Mouse (Mus musculus) heart, embryonic 11.5 days (tissue): ENCODE results near the gene Dnajc13. TPM values are rescaled to one million over a fixed set of nuclear protein-coding genes. Genes with fewer than 3 reads are reported as not detected.

ENCODE experiments used
- ATAC-seq: fragments of 200-750 bp; cut with Nextera tagmentation; replicated peaks from 2 replicates; pipeline ENCODE4 v1.8.0; 2017; ENCODE audit warnings: moderate library complexity; ENCODE audit not compliant: insufficient number of reproducible peaks, low FRiP score, low TSS enrichment
- H3K27ac ChIP-seq: fragments of 300-500 bp; sonication (generic); 2 replicates; pipeline ENCODE4 v1.5.1; 2014; ENCODE audit warnings: mild to moderate bottlenecking, low read depth, low read length
- H3K27me3 ChIP-seq: fragments of 300-500 bp; sonication (generic); 2 replicates; pipeline ENCODE4 v1.6.1; 2014; ENCODE audit warnings: mild to moderate bottlenecking, low read length, mixed read lengths; ENCODE audit not compliant: control insufficient read depth, insufficient read depth
- H3K36me3 ChIP-seq: fragments of 300-500 bp; sonication (generic); 2 replicates; pipeline ENCODE4 v1.6.1; 2014; ENCODE audit warnings: mild to moderate bottlenecking, low read length, moderate library complexity, mixed read lengths; ENCODE audit not compliant: control insufficient read depth, insufficient read depth
- H3K4me1 ChIP-seq: fragments of 300-500 bp; sonication (generic); 2 replicates; pipeline ENCODE4 v1.6.1; 2014; ENCODE audit warnings: low read length; ENCODE audit not compliant: control insufficient read depth, insufficient read depth
- H3K4me2 ChIP-seq: fragments of 300-500 bp; sonication (generic); 2 replicates; pipeline ENCODE4 v1.6.1; 2014; ENCODE audit warnings: mild to moderate bottlenecking, moderate library complexity
- H3K4me3 ChIP-seq: fragments of 300-500 bp; sonication (generic); 2 replicates; pipeline ENCODE4 v1.5.1; 2014; ENCODE audit warnings: low read depth, low read length
- H3K9ac ChIP-seq: fragments of 300-500 bp; sonication (generic); 2 replicates; pipeline ENCODE4 v1.6.1; 2014; ENCODE audit warnings: mild to moderate bottlenecking, low read depth, low read length, moderate library complexity
- H3K9me3 ChIP-seq: fragments of 300-500 bp; sonication (generic); replicated peaks from 2 replicates; pipeline ENCODE4 v1.6.1; 2016; ENCODE audit warnings: low read length; ENCODE audit not compliant: control insufficient read depth
- WGBS: fragments of 180-500 bp; shearing (Covaris S2); extraction: QIAGEN DNeasy Blood & Tissue Kit; methylation state at CpG from one replicate; pipeline ENCODE4 v1.1.7; 2014; ENCODE audit not compliant: insufficient replicate concordance; 5-methylcytosine and 5-hydroxymethylcytosine counted together
- polyA plus RNA-seq: library from polyadenylated mRNA; unstranded; fragments of >200 nt; fragmentation: Nextera tagmentation; extraction: Ambion mirVana; gene quantifications from 2 replicates; pipeline ENCODE4 v1.2.1, GENCODE M21; 2014

The Dnajc13 gene
- 24.2 and 31.9 TPM in 2 replicates for polyA plus RNA-seq

DNA sequence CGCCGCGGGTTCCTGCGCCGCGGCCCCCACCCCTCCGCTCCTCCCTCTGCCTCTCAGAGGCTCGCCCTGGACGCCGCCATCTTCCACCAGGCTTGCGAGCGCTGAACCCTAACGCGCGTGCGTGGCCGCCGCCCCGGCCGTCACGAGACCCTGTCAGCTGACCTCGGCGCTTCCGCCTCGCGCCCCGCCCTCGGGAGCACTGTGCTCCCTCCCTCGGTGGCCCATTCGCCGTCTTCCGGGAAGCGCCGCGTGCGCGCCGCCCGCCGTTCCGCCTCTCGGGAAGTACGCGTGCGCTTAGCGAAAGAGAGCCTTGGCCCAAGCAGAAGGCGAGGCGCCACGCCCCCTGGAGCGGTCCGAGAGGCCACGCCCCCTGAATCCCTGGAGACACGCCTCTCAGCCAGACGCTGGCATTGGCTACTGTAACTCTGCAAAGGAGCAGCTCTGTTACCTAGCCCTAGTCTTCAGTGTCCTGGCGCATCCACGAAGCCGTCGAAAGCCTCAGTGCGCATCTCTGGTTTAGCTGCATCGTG is at the start of gene Dnajc13:
Gene Dnajc13, minus strand, starts transcription at position 108 of the 530 bp plus-strand sequence.
- Histone ChIP-seq H3K27ac (peak within 1 kb of the TSS; percentile 90), H3K9ac (peak within 1 kb of the TSS; percentile 93), H3K36me3 (no peaks in the 10 kb centered on the region), H3K4me1 (peaks cover 5% of the 10 kb centered on the region), H3K4me2 (peak within 1 kb of the TSS; percentile 93), H3K4me3 (peak within 1 kb of the TSS; percentile 98), H3K27me3 (no peaks in the 10 kb centered on the region), H3K9me3 (no peaks in the 10 kb centered on the region)
- under 1% methylated on average over 60 of the region's 60 CpGs for WGBS
- ATAC-seq: peak; percentile 98

- no peak overlapping the region for H3K4me2 ChIP-seq
- no peaks in the 10 kb centered on the region for H3K4me1 ChIP-seq
- no peak for ATAC-seq
- no peak overlapping the region for H3K4me3 ChIP-seq
- 10% methylated on average over 6 of the region's 6 CpGs for WGBS
- H3K27me3 ChIP-seq: no peaks in the 10 kb centered on the region
- no peak overlapping the region for H3K27ac ChIP-seq
- H3K9ac ChIP-seq: no peak overlapping the region
- no peaks in the 10 kb centered on the region for H3K9me3 ChIP-seq
- H3K36me3 ChIP-seq: no peaks in the 10 kb centered on the region
Measured at GRCm38 (mm10) chr9:104306734-104307133, 44.0 kb upstream of the Dnajc13 start.

- H3K4me2 ChIP-seq: no peak overlapping the region
- H3K9ac ChIP-seq: no peak overlapping the region
- no peak for ATAC-seq
- no peaks in the 10 kb centered on the region for H3K27me3 ChIP-seq
- no peaks in the 10 kb centered on the region for H3K36me3 ChIP-seq
- H3K4me3 ChIP-seq: no peak overlapping the region
- H3K4me1 ChIP-seq: no peaks in the 10 kb centered on the region
- H3K9me3 ChIP-seq: no peaks in the 10 kb centered on the region
- 85% methylated on average over 6 of the region's 6 CpGs for WGBS
- H3K27ac ChIP-seq: no peak overlapping the region
Measured at GRCm38 (mm10) chr9:104305333-104306111, 42.8 kb upstream of the Dnajc13 start.

DNA sequence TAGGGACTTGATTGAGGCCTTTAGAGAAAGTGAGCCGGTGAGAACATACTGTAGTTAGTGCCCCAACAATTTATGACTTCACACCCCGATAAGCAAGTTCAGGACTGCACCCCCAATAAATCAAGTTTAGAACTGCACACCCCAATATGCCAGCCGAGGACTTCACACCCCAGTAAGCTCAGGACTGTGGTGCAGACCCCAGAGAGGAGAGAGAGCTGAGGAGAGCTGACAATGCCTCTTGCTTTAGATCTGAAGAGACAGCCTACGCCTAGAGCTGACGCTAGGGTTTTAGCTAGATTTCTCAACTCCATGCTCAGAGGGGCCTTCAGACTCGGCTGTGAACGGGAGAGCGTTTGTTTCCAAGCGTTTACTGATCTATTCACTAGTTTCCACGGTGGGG is 42.1 kb upstream of the Dnajc13 start:
- H3K4me2 ChIP-seq: no peak overlapping the region
- no peaks in the 10 kb centered on the region for H3K9me3 ChIP-seq
- H3K9ac ChIP-seq: no peak overlapping the region
- no peak overlapping the region for H3K27ac ChIP-seq
- H3K36me3 ChIP-seq: no peaks in the 10 kb centered on the region
- H3K4me1 ChIP-seq: no peaks in the 10 kb centered on the region
- H3K4me3 ChIP-seq: no peak overlapping the region
- H3K27me3 ChIP-seq: no peaks in the 10 kb centered on the region
- ATAC-seq: no peak
- WGBS: 74% methylated on average over 10 of the region's 10 CpGs

GRCm38 (mm10) chr9:104304376-104304775 is 41.6 kb upstream of the Dnajc13 start:
- H3K9ac ChIP-seq: no peak overlapping the region
- 58% methylated on average over 4 of the region's 4 CpGs for WGBS
- no peak for ATAC-seq
- H3K36me3 ChIP-seq: no peaks in the 10 kb centered on the region
- no peak overlapping the region for H3K4me2 ChIP-seq
- H3K9me3 ChIP-seq: no peaks in the 10 kb centered on the region
- H3K27ac ChIP-seq: no peak overlapping the region
- H3K4me3 ChIP-seq: no peak overlapping the region
- H3K4me1 ChIP-seq: no peaks in the 10 kb centered on the region
- H3K27me3 ChIP-seq: no peaks in the 10 kb centered on the region

DNA sequence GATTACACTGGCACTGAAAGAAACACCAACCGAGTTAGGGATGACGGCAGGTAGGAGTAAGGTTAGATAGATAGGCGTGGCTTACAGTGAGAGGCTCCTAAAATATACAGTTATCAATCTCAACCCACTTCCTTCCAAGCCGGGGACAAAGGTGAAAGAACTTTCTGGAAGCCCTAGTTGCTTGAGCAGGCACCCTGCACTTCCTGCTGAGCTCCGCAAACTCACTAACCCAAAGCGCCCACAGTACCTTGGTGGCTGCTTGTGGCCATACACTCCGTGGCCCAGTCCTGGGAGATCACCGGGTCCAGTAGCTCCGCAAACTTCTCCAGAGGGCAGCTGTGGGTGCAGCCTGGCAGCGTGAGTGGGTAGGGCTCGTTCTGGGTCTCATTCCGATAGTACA is 37.8 kb upstream of the Dnajc13 start:
- H3K36me3 ChIP-seq: no peaks in the 10 kb centered on the region
- H3K4me3 ChIP-seq: no peak overlapping the region
- ATAC-seq: no peak
- 63% methylated on average over 12 of the region's 12 CpGs for WGBS
- H3K27ac ChIP-seq: no peak overlapping the region
- H3K27me3 ChIP-seq: no peaks in the 10 kb centered on the region
- H3K9ac ChIP-seq: no peak overlapping the region
- H3K4me1 ChIP-seq: no peaks in the 10 kb centered on the region
- H3K4me2 ChIP-seq: no peak overlapping the region
- H3K9me3 ChIP-seq: no peaks in the 10 kb centered on the region

- 68% methylated on average over 3 of the region's 3 CpGs for WGBS
- no peak overlapping the region for H3K27ac ChIP-seq
- H3K4me2 ChIP-seq: no peak overlapping the region
- H3K4me3 ChIP-seq: no peak overlapping the region
- no peaks in the 10 kb centered on the region for H3K9me3 ChIP-seq
- H3K4me1 ChIP-seq: no peaks in the 10 kb centered on the region
- no peaks in the 10 kb centered on the region for H3K27me3 ChIP-seq
- H3K9ac ChIP-seq: no peak overlapping the region
- no peak for ATAC-seq
- no peaks in the 10 kb centered on the region for H3K36me3 ChIP-seq
Measured at GRCm38 (mm10) chr9:104297041-104297440, 34.3 kb upstream of the Dnajc13 start.

DNA sequence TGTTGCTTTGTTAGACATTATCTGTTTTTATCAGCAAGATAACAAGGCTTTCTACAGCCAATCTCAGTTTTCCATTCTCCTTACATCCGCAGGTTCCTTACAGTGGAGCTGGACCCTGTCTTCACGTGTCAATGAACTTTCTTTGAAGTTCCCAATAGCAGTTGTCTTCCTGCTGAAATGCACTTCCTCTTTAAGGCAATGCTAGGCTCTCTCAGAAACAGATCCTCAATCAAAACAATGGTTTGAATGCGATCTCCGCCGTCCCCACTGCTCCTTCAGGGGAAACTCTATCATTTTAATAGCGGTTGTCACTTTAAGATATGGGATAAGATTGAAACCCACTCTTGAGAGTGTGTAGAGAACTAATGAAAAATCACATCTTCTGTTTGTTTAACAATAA is 22.2 kb upstream of the Dnajc13 start:
- 43% methylated on average over 6 of the region's 6 CpGs for WGBS
- Histone ChIP-seq H3K4me1 (no peaks in the 10 kb centered on the region), H3K4me2 (no peak overlapping the region), H3K9me3 (no peaks in the 10 kb centered on the region), H3K36me3 (no peaks in the 10 kb centered on the region), H3K9ac (no peak overlapping the region), H3K4me3 (no peak overlapping the region), H3K27me3 (no peaks in the 10 kb centered on the region), H3K27ac (no peak overlapping the region)
- ATAC-seq: no peak

- H3K4me2 ChIP-seq: no peak overlapping the region
- 44% methylated on average over 8 of the region's 8 CpGs for WGBS
Measured at GRCm38 (mm10) chr9:104282536-104282935, 19.8 kb upstream of the Dnajc13 start.

More at GRCm38 (mm10) chr9:104282536-104282935, 19.8 kb upstream of the Dnajc13 start:
- ATAC-seq: no peak
- Histone ChIP-seq H3K4me3 (no peak overlapping the region), H3K4me1 (no peaks in the 10 kb centered on the region), H3K27me3 (no peaks in the 10 kb centered on the region; the same call in 1 of the 2 replicates), H3K9me3 (no peaks in the 10 kb centered on the region), H3K36me3 (no peaks in the 10 kb centered on the region), H3K27ac (no peak overlapping the region), H3K9ac (no peak overlapping the region)
